ENCODE assay signal across 9 mouse cellular contexts in genomic region chr17:90007438-90008109, GRCm38 (mm10).
DNase-seq lines count a peak whose midpoint lies in the region; ATAC-seq and TF ChIP-seq lines count a peak whose summit lies in the region.
"Had no signal": no experiment of that assay in that cellular context is flagged by ENCODE, and none has a peak within 500 bp of the region (broad histone marks: within the 10 kb centered on the region; RNA-seq: fewer than 3 reads in every experiment).

No protein-coding gene starts in this region.

- no peak overlapping the region for H3K4me2 ChIP-seq in neural tube, embryonic 12.5 days (replicated peaks)
- peak overlapping the region; percentile 20; the same call in 1 of the 2 replicates for H3K4me2 ChIP-seq in heart, postnatal 0 days (ENCODE audit: low read depth, low read length)
- H3K4me2 ChIP-seq: liver, embryonic 13.5 days had no signal

- H3K27me3 ChIP-seq in neural tube, embryonic 12.5 days (replicated peaks): no peaks in the 10 kb centered on the region
- H3K27me3 ChIP-seq in heart, postnatal 0 days (ENCODE audit: control insufficient read depth, insufficient read depth, low read length): no peaks in the 10 kb centered on the region
- H3K27me3 ChIP-seq: liver, embryonic 13.5 days had no signal

- no peak overlapping the region for H3K9ac ChIP-seq in neural tube, embryonic 12.5 days
- H3K9ac ChIP-seq in heart, postnatal 0 days (replicated peaks; ENCODE audit: low read depth, low read length): no peak overlapping the region
- H3K9ac ChIP-seq: liver, embryonic 13.5 days had no signal

- DNase-seq in adrenal gland, postnatal 10 days: peak; percentile 21
- no peak for DNase-seq in adrenal gland, postnatal 4 days (ENCODE audit: low spot score in 2 of 2)
- DNase-seq in neural tube, embryonic 10.5 days (ENCODE audit: extremely low spot score, low spot score): no peak
- peak; percentile 22 for DNase-seq in heart, postnatal 0 days (ENCODE audit: low spot score)
- peak; percentile 32 for DNase-seq in right cerebral cortex, postnatal 10 days (ENCODE audit: low spot score in 2 of 2)
- no peak for DNase-seq in lung, postnatal 14 days
- no peak for DNase-seq in testis, postnatal 14 days (ENCODE audit: low spot score)
- DNase-seq: liver, embryonic 13.5 days had no signal

- H3K36me3 ChIP-seq in neural tube, embryonic 12.5 days: no peaks in the 10 kb centered on the region
- H3K36me3 ChIP-seq in heart, postnatal 0 days (replicated peaks; ENCODE audit: control insufficient read depth, insufficient read depth, low read length): no peaks in the 10 kb centered on the region
- H3K36me3 ChIP-seq: liver, embryonic 13.5 days had no signal

- WGBS in neural tube, embryonic 12.5 days: 74% methylated on average over 5 of the region's 5 CpGs
- WGBS in heart, postnatal 0 days: 21% methylated on average over 5 of the region's 5 CpGs

- no peak for TF ChIP-seq EP300 in heart, postnatal 0 days (IDR thresholded peaks at IDR 0.05; ENCODE audit: low read depth)

- ATAC-seq in neural tube, embryonic 12.5 days (ENCODE audit: low FRiP score, low read depth): peak; percentile 25; the same call in 1 of the 2 replicates
- peak; percentile 67; the same call in 1 of the 2 replicates for ATAC-seq in heart, postnatal 0 days (ENCODE audit: insufficient read depth, low read depth)

- no peak overlapping the region for H3K27ac ChIP-seq in neural tube, embryonic 12.5 days
- H3K27ac ChIP-seq in heart, postnatal 0 days (ENCODE audit: low read depth): no peak overlapping the region
- H3K27ac ChIP-seq: liver, embryonic 13.5 days had no signal

- H3K4me3 ChIP-seq in neural tube, embryonic 12.5 days: no peak overlapping the region
- H3K4me3 ChIP-seq in heart, postnatal 0 days (ENCODE audit: low read depth, low read length): no peak overlapping the region
- H3K4me3 ChIP-seq: liver, embryonic 13.5 days had no signal

- TF ChIP-seq CTCF in heart, postnatal 0 days (IDR thresholded peaks at IDR 0.05; ENCODE audit: low read depth): no peak

- H3K9me3 ChIP-seq in neural tube, embryonic 12.5 days: no peaks in the 10 kb centered on the region
- H3K9me3 ChIP-seq in heart, postnatal 0 days (replicated peaks; ENCODE audit: control insufficient read depth, low read length): no peaks in the 10 kb centered on the region
- H3K9me3 ChIP-seq: liver, embryonic 13.5 days had no signal

- H3K4me1 ChIP-seq in neural tube, embryonic 12.5 days: no peaks in the 10 kb centered on the region
- H3K4me1 ChIP-seq in heart, postnatal 0 days (ENCODE audit: control insufficient read depth, insufficient read depth): no peaks in the 10 kb centered on the region; the same call in 1 of the 2 replicates
- H3K4me1 ChIP-seq: liver, embryonic 13.5 days had no signal

Comparison
In these comparisons a context has a peak if more than half of its experiments do, and no peak if none do; other contexts are left out.
1. DNase-seq: peak in adrenal gland, postnatal 10 days (single experiment), heart, postnatal 0 days (single experiment) and right cerebral cortex, postnatal 10 days (2 of 2); none in adrenal gland, postnatal 4 days (0 of 2), neural tube, embryonic 10.5 days (single experiment), lung, postnatal 14 days (single experiment) and testis, postnatal 14 days (single experiment).